Mouse (Mus musculus): ENCODE results near the gene Gpsm3. TPM values are rescaled to one million over a fixed set of nuclear protein-coding genes. Genes with fewer than 3 reads are reported as not detected.

The Gpsm3 gene
- polyA plus RNA-seq, 1 experiment from 2014 or later: 4.7 TPM

GRCm38 (mm10) chr17:34629221-34629751, 39.7 kb downstream of the Gpsm3 start, which contains the start of gene Prrt1:
TSS of gene Prrt1 (plus strand) at chr17:34629533.
- Histone ChIP-seq H3K4me2 (replicated peaks) (peak within 1 kb of the TSS; percentile 85), H3K9ac (peak within 1 kb of the TSS; percentile 72), H3K9me3 (ENCODE audit: control insufficient read depth, low read length) (no peaks in the 10 kb centered on the region), H3K4me3 (replicated peaks; ENCODE audit: low read length) (peak within 1 kb of the TSS; percentile 74), H3K36me3 (replicated peaks; ENCODE audit: control insufficient read depth, insufficient read depth) (peaks cover 7% of the 10 kb centered on the region; the same call in 1 of the 2 replicates), H3K27me3 (ENCODE audit: control insufficient read depth, insufficient read depth, low read length) (peaks cover 23% of the 10 kb centered on the region), H3K4me1 (replicated peaks; ENCODE audit: control insufficient read depth, insufficient read depth, low read length) (peaks cover 46% of the 10 kb centered on the region), H3K27ac (peak within 1 kb of the TSS; percentile 90)
- peak; percentile 56 for ATAC-seq (ENCODE audit: low FRiP score)
- DNase-seq (ENCODE audit: low spot score): peak; percentile 68
- WGBS: 0% methylated on average over 16 of the region's 16 CpGs

GRCm38 (mm10) chr17:34629796-34630603, 40.4 kb downstream of the Gpsm3 start:
- peak overlapping the region; percentile 85 for H3K4me2 ChIP-seq (replicated peaks)
- no peak for DNase-seq (ENCODE audit: low spot score)
- no peaks in the 10 kb centered on the region for H3K9me3 ChIP-seq (ENCODE audit: control insufficient read depth, low read length)
- H3K4me1 ChIP-seq (replicated peaks; ENCODE audit: control insufficient read depth, insufficient read depth, low read length): peaks cover 46% of the 10 kb centered on the region
- peaks cover 23% of the 10 kb centered on the region for H3K27me3 ChIP-seq (ENCODE audit: control insufficient read depth, insufficient read depth, low read length)
- 0 out of 2 replicates have a peak, but pooled peaks cover 5% of the 10 kb centered on the region for H3K36me3 ChIP-seq (replicated peaks; ENCODE audit: control insufficient read depth, insufficient read depth)
- H3K9ac ChIP-seq: peak overlapping the region; percentile 72
- WGBS: 13% methylated on average over 12 of the region's 12 CpGs
- peak overlapping the region; percentile 74 for H3K4me3 ChIP-seq (replicated peaks; ENCODE audit: low read length)
- H3K27ac ChIP-seq: peak overlapping the region; percentile 90; the same call in 1 of the 2 replicates
- ATAC-seq (ENCODE audit: low FRiP score): no peak

- H3K4me1 ChIP-seq (replicated peaks; ENCODE audit: control insufficient read depth, insufficient read depth, low read length): peaks cover 46% of the 10 kb centered on the region
- 3% methylated on average over 47 of the region's 48 CpGs for WGBS
- DNase-seq (ENCODE audit: low spot score): no peak
These were observed 41.2 kb downstream of the Gpsm3 start for GRCm38 (mm10) chr17:34630761-34631301.

GRCm38 (mm10) chr17:34631647-34632046, 42.0 kb downstream of the Gpsm3 start:
- peaks cover 39% of the 10 kb centered on the region for H3K4me1 ChIP-seq (replicated peaks; ENCODE audit: control insufficient read depth, insufficient read depth, low read length)
- no peak for DNase-seq (ENCODE audit: low spot score)
- H3K4me2 ChIP-seq (replicated peaks): peak overlapping the region; percentile 85
- no peak for ATAC-seq (ENCODE audit: low FRiP score)
- no peaks in the 10 kb centered on the region for H3K36me3 ChIP-seq (replicated peaks; ENCODE audit: control insufficient read depth, insufficient read depth)
- peak overlapping the region; percentile 51 for H3K9ac ChIP-seq
- peaks cover 23% of the 10 kb centered on the region for H3K27me3 ChIP-seq (ENCODE audit: control insufficient read depth, insufficient read depth, low read length)
- no peaks in the 10 kb centered on the region for H3K9me3 ChIP-seq (ENCODE audit: control insufficient read depth, low read length)
- H3K4me3 ChIP-seq (replicated peaks; ENCODE audit: low read length): peak overlapping the region; percentile 74
- WGBS: 4% methylated on average over 12 of the region's 12 CpGs
- no peak overlapping the region for H3K27ac ChIP-seq

More at GRCm38 (mm10) chr17:34630761-34631301, 41.2 kb downstream of the Gpsm3 start:
- peak overlapping the region; percentile 85 for H3K4me2 ChIP-seq (replicated peaks)
- no peak overlapping the region for H3K27ac ChIP-seq
- H3K27me3 ChIP-seq (ENCODE audit: control insufficient read depth, insufficient read depth, low read length): peaks cover 23% of the 10 kb centered on the region
- no peaks in the 10 kb centered on the region for H3K36me3 ChIP-seq (replicated peaks; ENCODE audit: control insufficient read depth, insufficient read depth)
- H3K9ac ChIP-seq: peak overlapping the region; percentile 72
- peak overlapping the region; percentile 74 for H3K4me3 ChIP-seq (replicated peaks; ENCODE audit: low read length)
- no peak for ATAC-seq (ENCODE audit: low FRiP score)
- H3K9me3 ChIP-seq (ENCODE audit: control insufficient read depth, low read length): no peaks in the 10 kb centered on the region

GRCm38 (mm10) chr17:34632261-34632691, 42.7 kb downstream of the Gpsm3 start:
- DNase-seq (ENCODE audit: low spot score) (no peak), ATAC-seq (ENCODE audit: low FRiP score) (no peak)
- H3K4me2 ChIP-seq (replicated peaks): peak overlapping the region; percentile 85
- H3K9ac ChIP-seq: peak overlapping the region; percentile 51
- H3K9me3 ChIP-seq (ENCODE audit: control insufficient read depth, low read length): no peaks in the 10 kb centered on the region
- H3K27me3 ChIP-seq (ENCODE audit: control insufficient read depth, insufficient read depth, low read length): peaks cover 23% of the 10 kb centered on the region
- H3K27ac ChIP-seq: no peak overlapping the region
- peaks cover 39% of the 10 kb centered on the region for H3K4me1 ChIP-seq (replicated peaks; ENCODE audit: control insufficient read depth, insufficient read depth, low read length)
- H3K36me3 ChIP-seq (replicated peaks; ENCODE audit: control insufficient read depth, insufficient read depth): no peaks in the 10 kb centered on the region
- H3K4me3 ChIP-seq (replicated peaks; ENCODE audit: low read length): peak overlapping the region; percentile 74
- 3% methylated on average over 26 of the region's 26 CpGs for WGBS

GRCm38 (mm10) chr17:34635671-34636070, 46.1 kb downstream of the Gpsm3 start:
- Histone ChIP-seq H3K9ac (no peak overlapping the region), H3K4me2 (replicated peaks) (no peak overlapping the region), H3K4me1 (replicated peaks; ENCODE audit: control insufficient read depth, insufficient read depth, low read length) (peaks cover 13% of the 10 kb centered on the region), H3K36me3 (replicated peaks; ENCODE audit: control insufficient read depth, insufficient read depth) (no peaks in the 10 kb centered on the region), H3K27me3 (ENCODE audit: control insufficient read depth, insufficient read depth, low read length) (peaks cover 16% of the 10 kb centered on the region), H3K9me3 (ENCODE audit: control insufficient read depth, low read length) (no peaks in the 10 kb centered on the region), H3K27ac (no peak overlapping the region), H3K4me3 (replicated peaks; ENCODE audit: low read length) (no peak overlapping the region)
- ATAC-seq (ENCODE audit: low FRiP score) (no peak), DNase-seq (ENCODE audit: low spot score) (no peak)
- 71% methylated on average over 2 of the region's 2 CpGs for WGBS

GRCm38 (mm10) chr17:34637459-34637858, 47.9 kb downstream of the Gpsm3 start:
- WGBS: 78% methylated on average over 3 of the region's 3 CpGs

GRCm38 (mm10) chr17:34639461-34640255, 50.1 kb downstream of the Gpsm3 start:
- Histone ChIP-seq H3K9ac (no peak overlapping the region), H3K4me1 (replicated peaks; ENCODE audit: control insufficient read depth, insufficient read depth, low read length) (no peaks in the 10 kb centered on the region), H3K4me3 (replicated peaks; ENCODE audit: low read length) (no peak overlapping the region), H3K27me3 (ENCODE audit: control insufficient read depth, insufficient read depth, low read length) (no peaks in the 10 kb centered on the region), H3K4me2 (replicated peaks) (no peak overlapping the region), H3K27ac (no peak overlapping the region), H3K9me3 (ENCODE audit: control insufficient read depth, low read length) (no peaks in the 10 kb centered on the region), H3K36me3 (replicated peaks; ENCODE audit: control insufficient read depth, insufficient read depth) (no peaks in the 10 kb centered on the region)
- DNase-seq (ENCODE audit: low spot score) (no peak), ATAC-seq (ENCODE audit: low FRiP score) (no peak)
- WGBS: 82% methylated on average over 7 of the region's 7 CpGs

More at GRCm38 (mm10) chr17:34637459-34637858, 47.9 kb downstream of the Gpsm3 start:
- Histone ChIP-seq H3K27ac (no peak overlapping the region), H3K4me3 (replicated peaks; ENCODE audit: low read length) (no peak overlapping the region), H3K27me3 (ENCODE audit: control insufficient read depth, insufficient read depth, low read length) (0 out of 2 replicates have a peak, but pooled peaks cover under 1% of the 10 kb centered on the region), H3K36me3 (replicated peaks; ENCODE audit: control insufficient read depth, insufficient read depth) (no peaks in the 10 kb centered on the region), H3K4me2 (replicated peaks) (no peak overlapping the region), H3K9ac (no peak overlapping the region), H3K4me1 (replicated peaks; ENCODE audit: control insufficient read depth, insufficient read depth, low read length) (no peaks in the 10 kb centered on the region), H3K9me3 (ENCODE audit: control insufficient read depth, low read length) (no peaks in the 10 kb centered on the region)
- no peak for ATAC-seq (ENCODE audit: low FRiP score)
- DNase-seq (ENCODE audit: low spot score): no peak

Data from hindbrain, embryonic 14.5 days (tissue).